Mouse (Mus musculus) intestine, postnatal 0 days (tissue): Measurements from ENCODE around the gene Coa6. TPM values are rescaled to one million over a fixed set of nuclear protein-coding genes. Genes with fewer than 3 reads are reported as not detected.

Source experiments
- ATAC-seq: fragments of 200-750 bp; cut with Nextera tagmentation; 2 replicates; pipeline ENCODE4 v1.8.0; 2017; ENCODE audit warnings: mild to moderate bottlenecking, moderate TSS enrichment, moderate library complexity
- H3K27ac ChIP-seq: fragments of 300-500 bp; sonication (generic); 2 replicates; pipeline ENCODE4 v1.5.1; 2014; ENCODE audit warnings: mild to moderate bottlenecking, low read depth, low read length, moderate library complexity
- H3K27me3 ChIP-seq: fragments of 300-500 bp; sonication (generic); replicated peaks from 2 replicates; pipeline ENCODE4 v1.6.1; 2014; ENCODE audit warnings: low read length, mixed read lengths; ENCODE audit not compliant: control insufficient read depth, insufficient read depth
- H3K36me3 ChIP-seq: fragments of 300-500 bp; sonication (generic); 2 replicates; pipeline ENCODE4 v1.6.1; 2014; ENCODE audit warnings: mild to moderate bottlenecking, moderate library complexity; ENCODE audit not compliant: control insufficient read depth, insufficient read depth
- H3K4me1 ChIP-seq: fragments of 300-500 bp; sonication (generic); replicated peaks from 2 replicates; pipeline ENCODE4 v1.6.1; 2014; ENCODE audit warnings: antibody characterized with exemption, low read length, mixed read lengths; ENCODE audit not compliant: control insufficient read depth, insufficient read depth
- H3K4me2 ChIP-seq: fragments of 300-500 bp; sonication (generic); replicated peaks from 2 replicates; pipeline ENCODE4 v1.6.1; 2014; ENCODE audit warnings: low read depth, mild to moderate bottlenecking, moderate library complexity
- H3K4me3 ChIP-seq: fragments of 300-500 bp; sonication (generic); 2 replicates; pipeline ENCODE4 v1.5.1; 2014; ENCODE audit warnings: low read depth, low read length
- H3K9ac ChIP-seq: fragments of 300-500 bp; sonication (generic); 2 replicates; pipeline ENCODE4 v1.6.1; 2014; ENCODE audit warnings: mild to moderate bottlenecking, low read depth, low read length
- H3K9me3 ChIP-seq: fragments of 300-500 bp; sonication (generic); 2 replicates; pipeline ENCODE4 v1.6.1; 2016; ENCODE audit warnings: mixed run types; ENCODE audit not compliant: control insufficient read depth
- CTCF ChIP-seq: sonication (generic); IDR thresholded peaks from 2 replicates; pipeline ENCODE4 v1.5.1; 2016; ENCODE audit warnings: low read depth, mild to moderate bottlenecking, control low read depth, antibody characterized with exemption, moderate library complexity
- WGBS: fragments of 180-500 bp; shearing (Covaris S2); extraction: QIAGEN DNeasy Blood & Tissue Kit; methylation state at CpG from one replicate; pipeline ENCODE4 v1.1.7; 2014; 5-methylcytosine and 5-hydroxymethylcytosine counted together
- polyA plus RNA-seq: library from polyadenylated mRNA; unstranded; fragments of >200 nt; fragmentation: Nextera tagmentation; extraction: Ambion mirVana; gene quantifications from 2 replicates; pipeline ENCODE4 v1.2.1, GENCODE M21; 2015

The Coa6 gene
- polyA plus RNA-seq, 1 experiment from 2014 or later = 82.6 TPM

DNA sequence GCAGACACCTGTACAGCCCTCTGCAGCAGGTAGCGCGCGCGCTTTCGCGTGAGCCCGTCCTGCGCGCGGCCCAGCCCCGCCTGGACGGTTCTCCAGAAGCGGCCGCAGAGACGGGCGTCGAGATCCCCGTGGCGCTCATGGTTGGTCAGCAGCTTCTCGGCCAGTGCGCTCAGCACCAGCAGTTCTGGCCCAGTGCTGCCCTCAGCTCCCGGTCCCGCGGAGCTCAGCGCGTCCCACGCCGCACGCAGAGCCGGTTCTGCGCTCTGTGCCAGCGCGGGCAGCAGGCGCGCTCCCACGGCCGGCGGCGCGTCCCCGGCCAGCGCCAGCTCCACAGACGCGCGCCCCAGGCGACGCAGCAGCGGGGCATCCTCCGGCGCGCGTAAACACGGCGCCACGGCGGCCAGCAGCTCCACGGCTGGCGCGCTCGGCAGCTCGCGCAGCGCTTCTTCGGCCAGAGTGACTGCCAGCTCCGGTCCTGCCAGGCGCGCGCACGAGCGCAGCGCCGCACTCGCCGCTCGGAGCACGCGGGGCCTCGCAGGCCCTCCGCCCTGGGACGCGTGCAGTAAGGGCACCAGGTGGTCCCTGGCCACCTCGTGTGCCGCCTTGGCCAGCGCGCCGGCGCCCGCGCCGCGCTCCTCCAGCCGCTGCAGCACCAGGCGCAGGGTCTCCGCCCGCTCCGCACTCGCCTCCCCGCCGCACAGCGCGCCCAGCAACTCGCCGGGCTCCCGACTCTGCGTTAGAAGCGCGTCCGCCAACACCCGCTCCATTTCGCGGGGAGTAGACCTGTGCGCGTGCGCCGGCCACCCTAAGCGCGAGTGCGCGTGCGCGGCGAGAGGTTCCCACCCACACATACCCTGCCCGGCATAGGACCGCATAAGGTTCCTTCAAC lies 52.2 kb downstream of the Coa6 start, which contains the start of gene Tarbp1:
Gene Tarbp1, minus strand, starts transcription at position 767 of the 889 bp plus-strand sequence.
- under 1% methylated on average over 124 of the region's 124 CpGs for WGBS
- TF ChIP-seq CTCF = no peak
- H3K36me3 ChIP-seq = peaks cover 13% of the 10 kb centered on the region; the same call in 1 of the 2 replicates
- peak within 1 kb of the TSS; percentile 91 for H3K4me3 ChIP-seq
- H3K27me3 ChIP-seq = no peaks in the 10 kb centered on the region
- peak within 1 kb of the TSS; percentile 94 for H3K4me2 ChIP-seq
- peak within 1 kb of the TSS; percentile 57 for H3K27ac ChIP-seq
- H3K4me1 ChIP-seq = no peaks in the 10 kb centered on the region; the same call in 1 of the 2 replicates
- no peaks in the 10 kb centered on the region for H3K9me3 ChIP-seq
- H3K9ac ChIP-seq = peak within 1 kb of the TSS; percentile 64
- ATAC-seq = peak; percentile 88

Other genes with a start within 250 kb of the Coa6 start
- 0.10 and 0.41 TPM in 2 replicates for gene Slc35f3, start 124.0 kb upstream of the Coa6 start, polyA plus RNA-seq
- 0.99 and 1.2 TPM in 2 replicates for gene Tarbp1, start 52.5 kb downstream of the Coa6 start, polyA plus RNA-seq
- 13.3 and 14.9 TPM in 2 replicates for gene Irf2bp2, start 171.5 kb downstream of the Coa6 start, polyA plus RNA-seq